Mouse (Mus musculus) liver, embryonic 13.5 days (tissue): Measurements from ENCODE around the gene Slc35f5. TPM values are rescaled to one million over a fixed set of nuclear protein-coding genes. Genes with fewer than 3 reads are reported as not detected.
A peak's percentile ranks its signal among the peaks of the same experiment; 100 is the strongest.

Experiments used
- ATAC-seq: fragments of 200-750 bp; cut with Nextera tagmentation; 2 replicates; pipeline ENCODE4 v1.8.0; 2017; ENCODE audit warnings: low read depth, mild to moderate bottlenecking, moderate number of reproducible peaks, moderate library complexity
- DNase-seq: peaks from one replicate; pipeline ENCODE4 v3.0.0; 2022
- H3K27ac ChIP-seq: fragments of 300-500 bp; sonication (generic); 2 replicates; pipeline ENCODE4 v1.5.1; 2015; ENCODE audit warnings: moderate library complexity, mild to moderate bottlenecking, inconsistent platforms
- H3K27me3 ChIP-seq: fragments of 300-500 bp; sonication (generic); 2 replicates; pipeline ENCODE4 v1.6.1; 2015; ENCODE audit warnings: mild to moderate bottlenecking, inconsistent platforms
- H3K36me3 ChIP-seq: fragments of 300-500 bp; sonication (generic); 2 replicates; pipeline ENCODE4 v1.6.1; 2015; ENCODE audit warnings: mild to moderate bottlenecking, inconsistent platforms
- H3K4me1 ChIP-seq: fragments of 300-500 bp; sonication (generic); replicated peaks from 2 replicates; pipeline ENCODE4 v1.6.1; 2015; ENCODE audit warnings: inconsistent platforms
- H3K4me2 ChIP-seq: fragments of 300-500 bp; sonication (generic); 2 replicates; pipeline ENCODE4 v1.6.1; 2015; ENCODE audit warnings: inconsistent platforms, mild to moderate bottlenecking, moderate library complexity
- H3K4me3 ChIP-seq: fragments of 300-500 bp; sonication (generic); replicated peaks from 2 replicates; pipeline ENCODE4 v1.5.1; 2015; ENCODE audit warnings: mild to moderate bottlenecking, inconsistent platforms
- H3K9ac ChIP-seq: fragments of 300-500 bp; sonication (generic); 2 replicates; pipeline ENCODE4 v1.6.1; 2015; ENCODE audit warnings: mild to moderate bottlenecking, inconsistent platforms
- H3K9me3 ChIP-seq: fragments of 300-500 bp; sonication (generic); replicated peaks from 2 replicates; pipeline ENCODE4 v1.6.1; 2016; ENCODE audit warnings: inconsistent platforms
- WGBS: fragments of 180-500 bp; shearing (Covaris S2); methylation state at CpG from one replicate; pipeline ENCODE4 v1.1.7; 2015; ENCODE audit not compliant: insufficient replicate concordance; 5-methylcytosine and 5-hydroxymethylcytosine counted together
- polyA plus RNA-seq: library from polyadenylated mRNA; unstranded; fragments of >200 nt; fragmentation: Nextera tagmentation; extraction: Ambion mirVana; gene quantifications from 2 replicates; pipeline ENCODE4 v1.2.1, GENCODE M21; 2015

Slc35f5 gene
- polyA plus RNA-seq, 1 experiment from 2014 or later, result 18.5 TPM

- Histone ChIP-seq H3K4me3 (no peak overlapping the region), H3K9me3 (no peaks in the 10 kb centered on the region), H3K27ac (no peak overlapping the region), H3K36me3 (no peaks in the 10 kb centered on the region), H3K27me3 (no peaks in the 10 kb centered on the region), H3K9ac (no peak overlapping the region), H3K4me2 (no peak overlapping the region), H3K4me1 (no peaks in the 10 kb centered on the region)
- no peak for DNase-seq
- no peak for ATAC-seq
- WGBS, result 50% methylated on average over 2 of the region's 2 CpGs
Measured at GRCm38 (mm10) chr1:125539312-125539711, 21.1 kb upstream of the Slc35f5 start.

DNA sequence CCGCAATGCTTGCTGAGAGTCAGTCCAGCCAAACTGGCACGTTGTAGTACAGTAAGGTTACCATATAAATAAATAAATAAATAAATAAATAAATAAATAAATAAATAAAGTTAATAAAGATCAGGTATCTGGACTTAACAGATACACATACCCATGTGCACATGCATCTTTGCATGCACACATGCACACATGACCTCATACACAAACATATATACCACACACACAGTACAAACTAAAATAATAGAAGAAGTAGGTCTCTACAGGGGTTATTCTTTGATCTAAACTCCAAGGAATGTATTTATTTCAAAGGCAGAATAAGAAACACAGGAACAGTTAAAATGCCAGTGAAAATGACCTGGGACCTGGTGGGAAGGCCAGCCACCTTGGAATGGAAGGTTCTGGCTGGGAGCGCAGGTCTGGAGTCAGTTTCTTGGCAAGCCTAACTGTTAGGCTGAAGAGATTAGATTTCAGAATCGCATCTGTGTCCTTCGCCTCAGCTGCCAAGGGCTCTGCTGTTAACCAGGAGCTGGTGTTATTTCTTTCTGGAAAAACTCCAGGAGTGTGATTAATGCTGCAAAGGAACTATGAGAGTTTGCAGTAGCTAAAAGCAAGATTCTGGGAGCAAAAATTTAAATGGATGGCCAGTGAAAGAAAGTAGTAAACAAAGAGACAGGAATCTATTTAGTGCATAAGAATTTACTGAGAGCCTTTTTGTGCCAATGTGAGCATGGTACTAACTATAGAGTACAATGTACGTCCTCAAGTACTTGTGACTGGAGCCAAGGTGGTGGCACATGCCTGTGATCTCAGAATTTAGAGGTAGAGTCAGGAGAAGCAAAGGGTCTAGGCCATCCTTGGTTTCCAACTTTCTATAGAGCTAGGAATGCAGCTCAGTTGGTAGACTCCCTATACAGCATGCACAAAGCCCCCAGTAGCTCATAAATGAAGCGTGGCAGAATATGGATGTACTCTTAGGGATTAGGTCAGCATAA is 18.1 kb upstream of the Slc35f5 start:
- H3K36me3 ChIP-seq, result no peaks in the 10 kb centered on the region
- no peak overlapping the region for H3K27ac ChIP-seq
- no peak overlapping the region for H3K4me3 ChIP-seq
- no peaks in the 10 kb centered on the region for H3K9me3 ChIP-seq
- ATAC-seq (no peak), DNase-seq (no peak)
- no peaks in the 10 kb centered on the region for H3K4me1 ChIP-seq
- no peak overlapping the region for H3K9ac ChIP-seq
- H3K4me2 ChIP-seq, result no peak overlapping the region
- 68% methylated on average over 7 of the region's 7 CpGs for WGBS
- H3K27me3 ChIP-seq, result no peaks in the 10 kb centered on the region

DNA sequence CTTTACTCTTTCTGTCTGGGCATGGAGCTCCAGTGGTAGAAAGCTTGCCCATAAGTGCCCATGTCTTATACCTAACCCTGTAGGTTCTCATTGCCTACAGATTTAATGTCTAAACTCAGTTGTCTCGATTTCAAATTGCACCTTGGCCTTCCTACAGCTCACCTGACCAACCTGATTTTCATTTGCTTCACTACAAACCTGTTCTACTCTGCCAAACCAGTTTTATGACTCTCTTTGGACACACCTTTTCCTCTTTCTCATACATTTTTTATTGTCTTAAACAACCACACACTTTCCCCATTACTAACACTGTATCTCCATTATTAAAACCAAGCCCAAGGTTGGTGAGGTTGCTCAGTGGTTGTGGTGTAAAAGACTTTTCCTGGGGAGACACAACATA is 10.5 kb upstream of the Slc35f5 start:
- no peak for DNase-seq
- no peaks in the 10 kb centered on the region for H3K4me1 ChIP-seq
- H3K27ac ChIP-seq, result no peak overlapping the region
- H3K9me3 ChIP-seq, result no peaks in the 10 kb centered on the region
- no peak overlapping the region for H3K4me3 ChIP-seq
- H3K4me2 ChIP-seq, result no peak overlapping the region
- H3K36me3 ChIP-seq, result no peaks in the 10 kb centered on the region
- ATAC-seq, result no peak
- H3K9ac ChIP-seq, result no peak overlapping the region
- 19% methylated on average over 1 of the region's 1 CpGs for WGBS
- H3K27me3 ChIP-seq, result no peaks in the 10 kb centered on the region

- H3K27ac ChIP-seq, result no peak overlapping the region
- H3K27me3 ChIP-seq, result no peaks in the 10 kb centered on the region
- no peaks in the 10 kb centered on the region for H3K4me1 ChIP-seq
- 64% methylated on average over 1 of the region's 1 CpGs for WGBS
- DNase-seq (no peak), ATAC-seq (no peak)
- no peaks in the 10 kb centered on the region for H3K9me3 ChIP-seq
- no peaks in the 10 kb centered on the region for H3K36me3 ChIP-seq
- no peak overlapping the region for H3K4me3 ChIP-seq
- no peak overlapping the region for H3K9ac ChIP-seq
- H3K4me2 ChIP-seq, result no peak overlapping the region
Measured at GRCm38 (mm10) chr1:125550359-125550758, 10.0 kb upstream of the Slc35f5 start.

DNA sequence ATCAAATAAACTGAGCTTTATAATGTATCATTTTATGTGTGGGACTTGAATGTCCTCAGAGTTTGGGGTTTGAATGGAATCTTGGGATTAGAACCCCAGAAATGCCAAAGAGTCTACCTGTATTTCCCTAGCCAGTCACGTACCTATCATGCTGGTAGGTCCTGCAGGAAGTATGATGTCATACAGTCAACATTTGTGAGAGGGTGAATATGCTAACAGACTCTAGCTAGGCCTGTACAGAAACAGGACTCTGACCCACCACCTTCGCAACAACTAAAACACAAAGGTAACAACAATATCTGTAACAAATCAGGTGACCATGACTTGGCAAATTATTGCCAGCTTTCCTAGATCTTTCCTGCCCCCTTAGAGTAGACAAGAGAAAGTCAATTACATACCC is 8.8 kb upstream of the Slc35f5 start:
- no peak overlapping the region for H3K27ac ChIP-seq

DNA sequence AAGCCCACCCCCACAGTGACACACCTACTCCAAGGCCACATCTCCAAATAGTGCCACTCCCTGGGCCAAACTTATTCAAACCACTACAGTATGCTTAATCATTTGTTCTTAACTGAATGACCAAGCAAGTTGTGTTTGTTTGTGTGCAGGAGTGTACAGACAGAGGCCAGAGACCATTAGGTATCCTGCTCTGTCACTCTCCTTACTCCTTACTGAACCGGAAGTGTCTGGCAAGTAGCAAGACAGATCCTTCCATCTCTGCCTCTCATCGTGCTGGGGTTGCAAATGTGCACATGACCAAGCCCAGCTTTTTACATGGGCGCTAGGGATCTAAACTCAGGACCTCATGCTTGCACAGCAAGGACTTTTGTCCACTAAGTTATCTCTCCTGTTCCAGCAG is 1.1 kb upstream of the Slc35f5 start:
- Histone ChIP-seq H3K27me3 (no peaks in the 10 kb centered on the region), H3K9me3 (no peaks in the 10 kb centered on the region), H3K36me3 (no peaks in the 10 kb centered on the region), H3K4me1 (peaks cover 29% of the 10 kb centered on the region), H3K4me3 (no peak overlapping the region), H3K27ac (no peak overlapping the region), H3K9ac (no peak overlapping the region), H3K4me2 (peak overlapping the region; percentile 92)
- 57% methylated on average over 3 of the region's 3 CpGs for WGBS
- ATAC-seq, result no peak
- DNase-seq, result no peak

More for the DNA sequence above, 8.8 kb upstream of the Slc35f5 start:
- no peak overlapping the region for H3K9ac ChIP-seq
- no peaks in the 10 kb centered on the region for H3K36me3 ChIP-seq
- no peaks in the 10 kb centered on the region for H3K4me1 ChIP-seq
- no peak overlapping the region for H3K4me2 ChIP-seq
- 63% methylated on average over 2 of the region's 2 CpGs for whole genome bisulfite sequencing
- ATAC-seq (peak; percentile 78), DNase-seq (no peak)
- H3K4me3 ChIP-seq, result no peak overlapping the region
- H3K27me3 ChIP-seq, result no peaks in the 10 kb centered on the region
- H3K9me3 ChIP-seq, result no peaks in the 10 kb centered on the region

- Histone ChIP-seq H3K4me1 (peaks cover 29% of the 10 kb centered on the region), H3K27ac (peak overlapping the region; percentile 79), H3K9me3 (no peaks in the 10 kb centered on the region), H3K27me3 (no peaks in the 10 kb centered on the region), H3K36me3 (no peaks in the 10 kb centered on the region), H3K9ac (peak overlapping the region; percentile 77), H3K4me2 (peak overlapping the region; percentile 92), H3K4me3 (peak overlapping the region; percentile 74)
- DNase-seq (no peak), ATAC-seq (no peak)
- 23% methylated on average over 2 of the region's 2 CpGs for WGBS
Measured at GRCm38 (mm10) chr1:125559721-125560120, 674 bp upstream of the Slc35f5 start.

DNA sequence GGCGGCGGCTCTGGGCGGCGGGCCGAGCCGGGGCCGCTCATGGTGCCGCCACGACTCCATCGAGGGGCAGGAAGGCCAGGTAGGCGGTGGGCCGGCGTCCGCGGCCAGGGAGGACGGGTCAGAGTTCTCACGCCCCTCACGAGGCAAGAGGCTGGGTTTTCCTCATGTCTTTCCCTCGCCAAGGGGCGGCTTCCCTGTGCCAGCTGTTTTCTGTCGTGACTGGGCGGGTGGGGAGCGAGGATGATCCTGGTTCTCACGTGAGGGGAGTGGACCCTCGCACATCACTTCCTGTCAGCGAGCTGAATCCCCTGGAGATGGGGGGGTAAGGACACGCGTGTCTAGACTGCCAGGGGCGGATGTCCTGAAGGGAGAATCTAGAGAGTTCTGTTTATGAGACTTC is 811 bp downstream of the Slc35f5 start:
- Histone ChIP-seq H3K4me2 (peak overlapping the region; percentile 92), H3K4me1 (peaks cover 29% of the 10 kb centered on the region), H3K9ac (peak overlapping the region; percentile 77), H3K4me3 (peak overlapping the region; percentile 74), H3K9me3 (no peaks in the 10 kb centered on the region), H3K27me3 (no peaks in the 10 kb centered on the region), H3K36me3 (no peaks in the 10 kb centered on the region), H3K27ac (peak overlapping the region; percentile 61)
- no peak; the same call in 1 of the 2 replicates for ATAC-seq
- DNase-seq, result no peak
- WGBS, result 3% methylated on average over 29 of the region's 29 CpGs

DNA sequence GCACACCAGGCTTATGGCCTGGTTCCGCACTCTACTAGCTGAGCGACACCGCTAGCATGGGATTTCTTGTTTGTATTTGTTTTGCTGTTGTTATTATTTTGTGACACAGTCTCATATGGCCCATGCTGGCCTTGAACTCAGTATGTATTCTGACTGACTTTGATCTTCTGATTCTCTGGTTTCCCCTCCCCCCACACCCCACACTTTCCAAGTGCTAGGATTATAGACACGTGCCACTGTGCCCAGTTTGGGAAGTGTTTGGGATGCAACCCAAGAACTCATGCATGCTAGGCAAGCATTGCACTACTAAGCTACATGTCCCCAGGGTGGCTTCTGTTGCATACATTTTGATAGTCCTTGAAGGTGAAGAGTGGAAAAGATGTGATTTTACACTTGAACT is 1.4 kb downstream of the Slc35f5 start:
- Histone ChIP-seq H3K27ac (no peak overlapping the region), H3K9me3 (no peaks in the 10 kb centered on the region), H3K4me2 (peak overlapping the region; percentile 92), H3K4me1 (peaks cover 29% of the 10 kb centered on the region), H3K36me3 (no peaks in the 10 kb centered on the region), H3K4me3 (peak overlapping the region; percentile 74), H3K27me3 (no peaks in the 10 kb centered on the region), H3K9ac (peak overlapping the region; percentile 77; the same call in 1 of the 2 replicates)
- DNase-seq (no peak), ATAC-seq (no peak)
- 79% methylated on average over 4 of the region's 4 CpGs for WGBS

GRCm38 (mm10) chr1:125568126-125568525 is 7.7 kb downstream of the Slc35f5 start:
- Histone ChIP-seq H3K27ac (no peak overlapping the region), H3K36me3 (peaks cover 22% of the 10 kb centered on the region; the same call in 1 of the 2 replicates), H3K9ac (no peak overlapping the region), H3K4me2 (no peak overlapping the region), H3K4me1 (no peaks in the 10 kb centered on the region), H3K9me3 (no peaks in the 10 kb centered on the region), H3K4me3 (no peak overlapping the region), H3K27me3 (no peaks in the 10 kb centered on the region)
- ATAC-seq (no peak), DNase-seq (no peak)
- WGBS, result 82% methylated on average over 4 of the region's 4 CpGs

DNA sequence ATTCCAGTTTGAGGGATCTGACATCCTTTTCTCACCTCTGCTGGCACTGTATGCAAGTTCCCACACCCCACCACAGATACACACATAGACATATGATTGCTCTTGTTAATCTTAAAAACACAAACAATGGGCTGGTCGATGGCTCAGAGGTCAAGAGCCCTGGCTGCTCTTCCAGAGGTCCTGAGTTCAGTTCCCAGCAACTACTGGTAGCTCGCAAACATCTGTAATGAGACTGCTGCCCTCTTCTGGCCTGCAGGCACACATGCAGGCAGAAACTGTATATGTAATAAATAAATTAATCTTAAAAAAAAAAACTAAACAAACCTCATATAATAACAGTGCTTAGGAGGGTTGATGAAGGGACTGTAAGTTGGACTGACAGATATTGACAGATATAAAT is 13.8 kb downstream of the Slc35f5 start:
- DNase-seq (no peak), ATAC-seq (no peak)
- H3K4me2 ChIP-seq, result no peak overlapping the region
- no peaks in the 10 kb centered on the region for H3K4me1 ChIP-seq
- H3K9ac ChIP-seq, result no peak overlapping the region
- H3K36me3 ChIP-seq, result peaks cover 33% of the 10 kb centered on the region
- 34% methylated on average over 2 of the region's 2 CpGs for WGBS
- no peak overlapping the region for H3K27ac ChIP-seq
- H3K4me3 ChIP-seq, result no peak overlapping the region
- no peaks in the 10 kb centered on the region for H3K27me3 ChIP-seq
- no peaks in the 10 kb centered on the region for H3K9me3 ChIP-seq
